Mouse (Mus musculus) lung, embryonic 16.5 days (tissue): ENCODE measurements around the gene Cyb5r2. TPM values are rescaled to one million over a fixed set of nuclear protein-coding genes. Genes with fewer than 3 reads are reported as not detected.

Experiments
- ATAC-seq: fragments of 200-750 bp; cut with Nextera tagmentation; 2 replicates; pipeline ENCODE4 v1.8.0; 2017; ENCODE audit warnings: low read depth, mild to moderate bottlenecking, moderate library complexity
- H3K27ac ChIP-seq: fragments of 300-500 bp; sonication (generic); 2 replicates; pipeline ENCODE4 v1.5.1; 2014; ENCODE audit warnings: mild to moderate bottlenecking, control low read depth, low read length
- H3K27me3 ChIP-seq: fragments of 300-500 bp; sonication (generic); 2 replicates; pipeline ENCODE4 v1.6.1; 2014; ENCODE audit warnings: low read depth, low read length, mixed read lengths; ENCODE audit not compliant: control insufficient read depth, insufficient read depth
- H3K36me3 ChIP-seq: fragments of 300-500 bp; sonication (generic); 2 replicates; pipeline ENCODE4 v1.6.1; 2014; ENCODE audit warnings: low read length; ENCODE audit not compliant: control insufficient read depth, insufficient read depth
- H3K4me1 ChIP-seq: fragments of 300-500 bp; sonication (generic); replicated peaks from 2 replicates; pipeline ENCODE4 v1.6.1; 2014; ENCODE audit warnings: low read length, mixed read lengths; ENCODE audit not compliant: control insufficient read depth, insufficient read depth
- H3K4me2 ChIP-seq: fragments of 300-500 bp; sonication (generic); 2 replicates; pipeline ENCODE4 v1.6.1; 2014; ENCODE audit warnings: low read depth, low read length, control low read depth
- H3K4me3 ChIP-seq: fragments of 300-500 bp; sonication (generic); 2 replicates; pipeline ENCODE4 v1.5.1; 2014; ENCODE audit warnings: mild to moderate bottlenecking, low read length, control low read depth
- H3K9ac ChIP-seq: fragments of 300-500 bp; sonication (generic); 2 replicates; pipeline ENCODE4 v1.6.1; 2014; ENCODE audit warnings: low read length, control low read depth
- H3K9me3 ChIP-seq: fragments of 300-500 bp; sonication (generic); 2 replicates; pipeline ENCODE4 v1.6.1; 2016; ENCODE audit warnings: low read length; ENCODE audit not compliant: control insufficient read depth
- WGBS: fragments of 180-500 bp; shearing (Covaris S2); extraction: QIAGEN DNeasy Blood & Tissue Kit; methylation state at CpG from one replicate; pipeline ENCODE4 v1.1.7; 2014; 5-methylcytosine and 5-hydroxymethylcytosine counted together
- polyA plus RNA-seq: library from polyadenylated mRNA; unstranded; fragments of >200 nt; fragmentation: Nextera tagmentation; extraction: Ambion mirVana; gene quantifications from 2 replicates; pipeline ENCODE4 v1.2.1, GENCODE M21; 2015

Cyb5r2 gene
- polyA plus RNA-seq, 1 experiment from 2014 or later, result 0.28 TPM

DNA sequence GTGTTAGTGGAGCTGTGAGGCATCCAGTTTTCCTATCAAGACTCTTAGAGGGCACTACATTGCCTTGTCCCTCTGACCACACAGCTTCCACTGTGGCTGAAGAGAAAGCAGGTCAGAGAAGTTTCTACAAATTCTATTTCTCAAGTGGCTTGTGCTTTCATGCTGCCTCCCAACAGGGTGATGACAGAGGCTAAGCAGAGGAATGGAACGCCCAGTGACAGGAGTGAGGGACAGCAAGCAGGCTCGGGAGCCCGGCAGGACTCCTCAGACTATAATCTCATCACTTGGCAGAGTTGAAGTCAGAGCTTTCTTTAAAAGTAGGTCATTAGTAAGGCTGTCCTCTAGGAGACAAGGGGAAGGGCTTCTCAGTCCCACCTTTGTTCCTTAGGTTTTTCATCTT, 1.9 kb downstream of the Cyb5r2 start:
- no peaks in the 10 kb centered on the region for H3K9me3 ChIP-seq
- no peak overlapping the region for H3K27ac ChIP-seq
- H3K27me3 ChIP-seq, result no peaks in the 10 kb centered on the region; the same call in 1 of the 2 replicates
- no peaks in the 10 kb centered on the region for H3K36me3 ChIP-seq
- H3K4me2 ChIP-seq, result no peak overlapping the region
- ATAC-seq, result no peak
- no peak overlapping the region for H3K4me3 ChIP-seq
- peaks cover 4% of the 10 kb centered on the region; the same call in 1 of the 2 replicates for H3K4me1 ChIP-seq
- H3K9ac ChIP-seq, result no peak overlapping the region
- WGBS, result 61% methylated on average over 3 of the region's 3 CpGs

DNA sequence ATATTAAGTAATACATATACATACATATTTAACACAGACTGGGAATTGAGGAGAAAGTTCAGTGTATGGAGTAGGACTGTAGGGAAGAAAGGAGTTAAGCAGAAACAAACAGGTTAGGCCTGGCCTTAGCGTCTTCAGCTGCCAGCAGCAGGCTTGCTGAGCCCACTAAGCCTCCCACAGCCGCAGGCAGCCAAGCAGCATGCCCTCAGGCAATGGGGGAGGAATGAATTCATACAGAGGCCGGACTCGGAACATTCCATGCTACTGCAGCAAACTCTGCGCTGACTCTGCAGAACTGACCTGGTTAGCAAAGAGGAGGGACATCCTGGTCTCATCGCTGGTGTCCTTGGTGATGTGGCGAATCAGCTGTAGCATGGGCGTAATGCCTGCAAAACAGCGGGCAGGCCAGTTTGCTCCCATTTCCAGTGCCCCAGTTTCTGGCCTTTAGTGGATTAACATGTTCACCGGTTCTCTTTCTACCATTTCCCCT, 5.8 kb downstream of the Cyb5r2 start:
- Histone ChIP-seq H3K9me3 (no peaks in the 10 kb centered on the region), H3K4me2 (no peak overlapping the region), H3K27ac (no peak overlapping the region), H3K9ac (no peak overlapping the region), H3K4me3 (no peak overlapping the region), H3K4me1 (no peaks in the 10 kb centered on the region), H3K36me3 (no peaks in the 10 kb centered on the region), H3K27me3 (no peaks in the 10 kb centered on the region)
- no peak for ATAC-seq
- 77% methylated on average over 10 of the region's 10 CpGs for WGBS

- no peak overlapping the region for H3K9ac ChIP-seq
- H3K27me3 ChIP-seq, result no peaks in the 10 kb centered on the region
- 64% methylated on average over 4 of the region's 4 CpGs for WGBS
- H3K4me2 ChIP-seq, result no peak overlapping the region
- no peak overlapping the region for H3K4me3 ChIP-seq
- no peak for ATAC-seq
- H3K9me3 ChIP-seq, result no peaks in the 10 kb centered on the region
- no peak overlapping the region for H3K27ac ChIP-seq
- no peaks in the 10 kb centered on the region for H3K36me3 ChIP-seq
- no peaks in the 10 kb centered on the region for H3K4me1 ChIP-seq
Measured at GRCm38 (mm10) chr7:107749721-107750120, 8.1 kb downstream of the Cyb5r2 start.

- Histone ChIP-seq H3K4me3 (no peak overlapping the region), H3K27ac (no peak overlapping the region), H3K27me3 (no peaks in the 10 kb centered on the region), H3K4me1 (no peaks in the 10 kb centered on the region), H3K9ac (no peak overlapping the region), H3K9me3 (no peaks in the 10 kb centered on the region), H3K4me2 (no peak overlapping the region), H3K36me3 (no peaks in the 10 kb centered on the region)
- 6% methylated on average over 3 of the region's 3 CpGs for whole genome bisulfite sequencing
- ATAC-seq, result no peak
Measured at GRCm38 (mm10) chr7:107749270-107749669, 8.6 kb downstream of the Cyb5r2 start.

DNA sequence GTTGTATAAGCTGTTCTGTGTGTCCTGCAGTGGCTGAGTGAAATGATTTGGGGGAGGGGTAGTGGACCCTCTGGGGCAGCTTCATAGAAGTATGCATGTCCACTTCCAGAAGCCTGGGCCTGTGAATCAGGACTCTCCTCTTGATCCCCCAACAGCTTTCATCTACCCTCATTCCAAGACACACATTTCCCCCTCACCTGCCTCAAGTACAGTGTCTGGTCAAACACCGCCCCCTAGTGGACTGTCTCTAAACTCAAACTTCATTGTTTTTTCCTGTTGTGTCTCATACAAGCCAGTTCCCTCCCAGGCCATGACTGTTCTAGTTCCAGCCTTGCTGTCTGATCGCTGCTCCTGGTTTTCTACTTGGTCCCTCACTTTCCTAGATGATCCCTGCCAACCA, 9.9 kb downstream of the Cyb5r2 start:
- Histone ChIP-seq H3K9ac (no peak overlapping the region), H3K4me3 (no peak overlapping the region), H3K27me3 (no peaks in the 10 kb centered on the region), H3K9me3 (no peaks in the 10 kb centered on the region), H3K36me3 (peaks cover 4% of the 10 kb centered on the region), H3K4me2 (no peak overlapping the region), H3K4me1 (no peaks in the 10 kb centered on the region), H3K27ac (no peak overlapping the region)
- ATAC-seq, result peak; percentile 16; the same call in 1 of the 2 replicates
- WGBS, result 17% methylated on average over 2 of the region's 2 CpGs

DNA sequence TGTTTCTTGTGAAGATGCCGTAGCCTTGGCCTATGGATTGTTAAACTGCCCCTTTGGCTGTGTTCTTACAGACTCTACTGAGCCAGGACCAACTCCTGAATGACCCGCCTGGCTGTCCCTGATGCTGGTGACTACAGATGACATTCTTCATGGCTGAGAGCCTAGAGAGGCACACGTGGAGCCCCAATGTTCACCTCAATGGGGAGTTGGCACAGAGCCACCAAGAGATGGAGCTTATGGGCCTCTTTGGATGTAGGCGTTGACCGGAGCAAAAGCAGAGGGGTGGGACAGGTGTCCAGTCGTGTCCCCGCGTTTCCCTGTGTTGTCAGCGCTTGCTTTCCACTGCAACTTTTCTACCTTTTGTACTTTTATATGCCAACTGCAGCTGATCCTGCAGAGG, 10.4 kb downstream of the Cyb5r2 start:
- ATAC-seq, result no peak
- no peaks in the 10 kb centered on the region for H3K9me3 ChIP-seq
- no peak overlapping the region for H3K27ac ChIP-seq
- H3K4me1 ChIP-seq, result no peaks in the 10 kb centered on the region
- H3K4me3 ChIP-seq, result no peak overlapping the region
- H3K27me3 ChIP-seq, result no peaks in the 10 kb centered on the region
- no peak overlapping the region for H3K4me2 ChIP-seq
- H3K36me3 ChIP-seq, result peaks cover 6% of the 10 kb centered on the region
- no peak overlapping the region for H3K9ac ChIP-seq
- WGBS, result 76% methylated on average over 9 of the region's 9 CpGs

DNA sequence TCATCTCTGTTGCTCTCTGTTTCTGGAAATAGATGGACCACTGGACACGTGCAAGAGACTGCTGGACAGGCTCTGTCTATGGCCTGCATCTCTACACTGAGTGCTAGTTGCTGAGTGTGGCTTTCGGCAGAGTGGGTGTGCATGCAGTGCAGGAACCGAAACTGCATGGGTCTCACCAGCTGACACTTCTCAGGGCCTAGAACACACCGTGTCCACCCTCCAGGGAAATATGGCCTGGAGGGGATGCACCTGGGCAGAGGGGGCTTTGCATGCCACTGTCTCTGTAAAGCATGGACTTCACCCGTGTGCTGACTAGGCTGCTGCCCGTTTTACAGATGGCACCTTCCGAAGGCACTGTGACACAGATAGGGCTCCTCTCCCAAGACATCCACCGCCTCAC, 11.8 kb downstream of the Cyb5r2 start:
- Histone ChIP-seq H3K4me1 (no peaks in the 10 kb centered on the region), H3K27ac (no peak overlapping the region), H3K9ac (no peak overlapping the region), H3K36me3 (peaks cover 6% of the 10 kb centered on the region), H3K4me3 (no peak overlapping the region), H3K27me3 (no peaks in the 10 kb centered on the region), H3K9me3 (no peaks in the 10 kb centered on the region), H3K4me2 (no peak overlapping the region)
- ATAC-seq, result no peak
- 82% methylated on average over 8 of the region's 8 CpGs for WGBS

GRCm38 (mm10) chr7:107745111-107745510, 12.7 kb downstream of the Cyb5r2 start:
- Histone ChIP-seq H3K27me3 (no peaks in the 10 kb centered on the region), H3K4me1 (no peaks in the 10 kb centered on the region), H3K9ac (no peak overlapping the region), H3K4me2 (no peak overlapping the region), H3K4me3 (no peak overlapping the region), H3K27ac (no peak overlapping the region), H3K36me3 (peaks cover 6% of the 10 kb centered on the region), H3K9me3 (no peaks in the 10 kb centered on the region)
- 70% methylated on average over 2 of the region's 2 CpGs for WGBS
- ATAC-seq, result no peak

DNA sequence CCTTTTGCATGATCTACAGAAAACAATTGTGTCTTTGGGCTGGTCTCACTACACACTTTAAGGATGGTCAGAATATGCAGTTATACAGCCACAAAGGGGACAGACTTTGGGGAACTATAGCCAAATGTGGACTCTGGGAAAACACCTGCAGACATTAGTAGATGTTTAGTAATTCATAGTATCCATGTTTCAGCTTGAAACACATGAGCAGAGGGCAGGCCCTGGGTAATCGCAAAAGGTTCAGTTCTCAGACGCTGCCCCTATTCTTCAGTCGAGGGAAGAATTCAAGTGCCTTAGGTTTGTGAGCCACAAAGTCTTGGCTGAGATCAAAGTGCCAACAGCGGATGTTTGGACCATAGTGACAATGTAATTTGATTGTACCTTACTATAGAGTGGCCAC, 13.4 kb downstream of the Cyb5r2 start:
- H3K27ac ChIP-seq, result no peak overlapping the region
- H3K36me3 ChIP-seq, result peaks cover 7% of the 10 kb centered on the region
- no peak overlapping the region for H3K9ac ChIP-seq
- H3K4me2 ChIP-seq, result no peak overlapping the region
- H3K4me3 ChIP-seq, result no peak overlapping the region
- 71% methylated on average over 4 of the region's 4 CpGs for WGBS
- H3K27me3 ChIP-seq, result no peaks in the 10 kb centered on the region
- H3K4me1 ChIP-seq, result no peaks in the 10 kb centered on the region
- ATAC-seq, result no peak
- H3K9me3 ChIP-seq, result no peaks in the 10 kb centered on the region

DNA sequence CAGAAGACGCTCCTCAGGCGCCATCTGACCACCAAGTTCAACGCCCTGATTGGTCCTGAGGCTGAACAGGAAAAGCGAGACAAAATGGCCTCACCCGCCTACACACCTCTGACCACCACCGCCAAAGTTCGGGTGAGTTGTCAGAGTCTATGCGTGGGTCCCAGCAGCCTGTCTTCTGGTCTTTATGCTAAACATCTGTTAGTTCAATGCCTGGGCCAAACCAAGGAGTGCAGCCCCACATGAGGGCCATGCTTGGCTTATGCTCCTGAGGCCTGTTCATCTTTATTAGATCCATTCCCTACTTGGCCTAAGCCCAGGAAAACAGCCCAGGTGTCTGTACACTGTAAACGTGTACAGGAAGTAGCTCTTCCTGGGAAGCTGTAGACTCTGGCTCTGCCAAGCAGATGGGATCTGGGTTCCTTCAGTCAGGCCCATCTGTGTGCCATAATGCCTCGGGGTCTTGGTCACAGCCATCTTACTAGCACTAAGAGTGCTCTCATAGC, 14.8 kb downstream of the Cyb5r2 start:
- Histone ChIP-seq H3K27ac (no peak overlapping the region), H3K36me3 (peaks cover 8% of the 10 kb centered on the region), H3K4me1 (no peaks in the 10 kb centered on the region), H3K4me2 (no peak overlapping the region), H3K9me3 (no peaks in the 10 kb centered on the region), H3K27me3 (no peaks in the 10 kb centered on the region), H3K9ac (no peak overlapping the region), H3K4me3 (no peak overlapping the region)
- ATAC-seq, result no peak
- 85% methylated on average over 10 of the region's 10 CpGs for WGBS
